7 mouse cellular contexts compared by ENCODE assay signal in genomic region chr1:162313451-162314276, GRCm38 (mm10).
A peak's percentile ranks its signal among the peaks of the same experiment; 100 is the strongest.
DNase-seq lines count a peak whose midpoint lies in the region; ATAC-seq lines count a peak whose summit lies in the region.

No protein-coding gene starts in this region.

- WGBS in heart, embryonic 16.5 days: 23% methylated on average over 11 of the region's 11 CpGs

- H3K4me3 ChIP-seq in heart, embryonic 16.5 days (ENCODE audit: low read length): peak overlapping the region; percentile 43

- H3K9me3 ChIP-seq in heart, embryonic 16.5 days (replicated peaks; ENCODE audit: control insufficient read depth, low read length): no peaks in the 10 kb centered on the region

- peak overlapping the region; percentile 29; the same call in 1 of the 2 replicates for H3K27ac ChIP-seq in heart, embryonic 16.5 days (ENCODE audit: low read length)

- peak overlapping the region; percentile 61 for H3K4me2 ChIP-seq in heart, embryonic 16.5 days (ENCODE audit: low read depth, low read length)

- H3K36me3 ChIP-seq in heart, embryonic 16.5 days (ENCODE audit: control insufficient read depth, insufficient read depth): no peaks in the 10 kb centered on the region

- H3K27me3 ChIP-seq in heart, embryonic 16.5 days (ENCODE audit: control insufficient read depth, insufficient read depth, low read length): no peaks in the 10 kb centered on the region

- no peaks in the 10 kb centered on the region for H3K4me1 ChIP-seq in heart, embryonic 16.5 days (ENCODE audit: control insufficient read depth, insufficient read depth, low read length)

- H3K9ac ChIP-seq in heart, embryonic 16.5 days (ENCODE audit: low read length): peak overlapping the region; percentile 63

- DNase-seq in 416B (ENCODE audit: low read depth): peak; percentile 59
- peak; percentile 78 for DNase-seq in CD4-positive, CD25-positive, alpha-beta regulatory T cell, adult 2 months (ENCODE audit: low read depth, low spot score)
- DNase-seq in embryo, embryonic 11 days: peak; percentile 81
- peak; percentile 39 to 62 for DNase-seq in kidney, postnatal 4 days
- DNase-seq in telencephalon, adult 2 months (ENCODE audit: low read depth, low spot score): peak; percentile 66

- peak; percentile 79 for ATAC-seq in heart, embryonic 16.5 days (replicated peaks; ENCODE audit: extremely low read depth, insufficient read depth, low FRiP score)
- ATAC-seq in megakaryocyte progenitor cell, adult 5-6 weeks (replicated peaks; ENCODE audit: poor library complexity): peak; percentile 97

Comparison
In these comparisons a context has a peak if more than half of its experiments do, and no peak if none do; other contexts are left out.
1. Peak in every context shown above with its lines: DNase-seq, ATAC-seq, H3K4me3 ChIP-seq and H3K27ac ChIP-seq.